Mouse (Mus musculus): ENCODE results near the gene Gm20388. TPM values are rescaled to one million over a fixed set of nuclear protein-coding genes. Genes with fewer than 3 reads are reported as not detected.

Gm20388 gene
- total and polyA plus RNA-seq, 3 experiments = 0.02 to 0.05 TPM; not detected in 1

DNA sequence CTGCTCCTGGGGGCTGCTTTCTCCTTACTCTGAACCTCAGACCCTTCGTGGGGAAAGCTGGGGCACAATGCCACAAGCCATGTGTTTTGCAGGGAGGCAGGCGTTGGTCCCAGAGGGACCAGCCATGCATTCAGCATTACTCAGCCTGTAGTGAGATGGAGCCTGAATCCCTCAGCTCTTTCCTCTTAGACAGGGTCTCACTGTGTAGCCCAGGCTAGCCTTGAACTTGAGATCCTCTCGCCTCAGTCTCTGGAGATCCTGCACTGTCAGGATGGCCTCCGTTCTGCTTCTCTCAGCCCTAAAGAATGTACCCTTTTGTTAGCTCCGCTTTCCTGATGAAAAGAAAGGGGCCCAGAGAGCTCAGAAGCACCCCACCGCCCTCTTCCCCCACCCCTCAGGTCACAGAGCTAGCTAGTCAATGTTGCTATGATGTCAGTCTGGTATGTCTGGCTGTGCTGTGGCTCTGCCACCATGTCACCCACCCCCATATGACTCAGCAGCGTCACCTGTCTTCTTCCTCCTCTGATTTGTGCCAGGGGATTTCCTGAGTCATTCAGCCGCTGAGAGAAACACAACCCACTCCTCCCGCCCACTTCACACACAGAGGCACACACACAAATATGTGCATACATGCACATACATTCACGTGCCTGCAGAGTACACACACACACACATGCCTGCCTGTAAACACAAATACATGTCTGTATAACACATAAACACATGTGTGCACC lies 314.9 kb downstream of the Gm20388 start:
- Histone ChIP-seq H3K4me3 (ENCODE audit: low read depth, low read length) (no peak overlapping the region), H3K36me3 (replicated peaks) (no peaks in the 10 kb centered on the region), H3K4me1 (ENCODE audit: insufficient read depth, low read depth, low read length) (no peaks in the 10 kb centered on the region), H3K9me3 (replicated peaks) (peaks cover 31% of the 10 kb centered on the region), H3K27me3 (ENCODE audit: insufficient read depth, low read length) (peaks cover 3% of the 10 kb centered on the region; the same call in 1 of the 2 replicates)
- ATAC-seq (ENCODE audit: extremely low read depth, insufficient number of reproducible peaks, low FRiP score, poor library complexity, severe bottlenecking) = no peak
- TF ChIP-seq POLR2AphosphoS5 (IDR thresholded peaks at IDR 0.05; ENCODE audit: insufficient replicate concordance, low read depth, low read length) (no peak), CTCF (IDR thresholded peaks at IDR 0.05; ENCODE audit: low read depth, low read length) (no peak), TAL1 (conservative IDR thresholded peaks at IDR 0.05; ENCODE audit: low read depth, low read length) (no peak), GATA2 (IDR thresholded peaks at IDR 0.05; ENCODE audit: borderline replicate concordance, low read depth, low read length) (no peak), GATA1 (IDR thresholded peaks at IDR 0.05; ENCODE audit: borderline replicate concordance, low read length) (no peak)
- DNase-seq (ENCODE audit: low spot score) = no peak

- no peak for ATAC-seq (ENCODE audit: extremely low read depth, insufficient number of reproducible peaks, low FRiP score, poor library complexity, severe bottlenecking)
- Histone ChIP-seq H3K36me3 (replicated peaks) (no peaks in the 10 kb centered on the region), H3K4me3 (ENCODE audit: low read depth, low read length) (no peak overlapping the region), H3K27me3 (ENCODE audit: insufficient read depth, low read length) (peaks cover 3% of the 10 kb centered on the region; the same call in 1 of the 2 replicates), H3K4me1 (ENCODE audit: insufficient read depth, low read depth, low read length) (no peaks in the 10 kb centered on the region), H3K9me3 (replicated peaks) (peaks cover 39% of the 10 kb centered on the region)
- no peak for DNase-seq (ENCODE audit: low spot score)
- TF ChIP-seq GATA2 (IDR thresholded peaks at IDR 0.05; ENCODE audit: borderline replicate concordance, low read depth, low read length) (no peak), POLR2AphosphoS5 (IDR thresholded peaks at IDR 0.05; ENCODE audit: insufficient replicate concordance, low read depth, low read length) (no peak), TAL1 (conservative IDR thresholded peaks at IDR 0.05; ENCODE audit: low read depth, low read length) (no peak), CTCF (IDR thresholded peaks at IDR 0.05; ENCODE audit: low read depth, low read length) (no peak), GATA1 (IDR thresholded peaks at IDR 0.05; ENCODE audit: borderline replicate concordance, low read length) (no peak)
Measured at GRCm38 (mm10) chr8:120226700-120227577, 316.3 kb downstream of the Gm20388 start.

GRCm38 (mm10) chr8:120227578-120227876 lies 316.9 kb downstream of the Gm20388 start:
- Histone ChIP-seq H3K4me3 (ENCODE audit: low read depth, low read length) (no peak overlapping the region), H3K9me3 (replicated peaks) (peaks cover 39% of the 10 kb centered on the region), H3K4me1 (ENCODE audit: insufficient read depth, low read depth, low read length) (no peaks in the 10 kb centered on the region), H3K36me3 (replicated peaks) (no peaks in the 10 kb centered on the region), H3K27me3 (ENCODE audit: insufficient read depth, low read length) (peaks cover 2% of the 10 kb centered on the region; the same call in 1 of the 2 replicates)
- ATAC-seq (ENCODE audit: extremely low read depth, insufficient number of reproducible peaks, low FRiP score, poor library complexity, severe bottlenecking) (no peak), DNase-seq (ENCODE audit: low spot score) (no peak)
- TF ChIP-seq CTCF (IDR thresholded peaks at IDR 0.05; ENCODE audit: low read depth, low read length) (no peak), GATA2 (IDR thresholded peaks at IDR 0.05; ENCODE audit: borderline replicate concordance, low read depth, low read length) (no peak), TAL1 (conservative IDR thresholded peaks at IDR 0.05; ENCODE audit: low read depth, low read length) (no peak), GATA1 (IDR thresholded peaks at IDR 0.05; ENCODE audit: borderline replicate concordance, low read length) (no peak), POLR2AphosphoS5 (IDR thresholded peaks at IDR 0.05; ENCODE audit: insufficient replicate concordance, low read depth, low read length) (no peak)

DNA sequence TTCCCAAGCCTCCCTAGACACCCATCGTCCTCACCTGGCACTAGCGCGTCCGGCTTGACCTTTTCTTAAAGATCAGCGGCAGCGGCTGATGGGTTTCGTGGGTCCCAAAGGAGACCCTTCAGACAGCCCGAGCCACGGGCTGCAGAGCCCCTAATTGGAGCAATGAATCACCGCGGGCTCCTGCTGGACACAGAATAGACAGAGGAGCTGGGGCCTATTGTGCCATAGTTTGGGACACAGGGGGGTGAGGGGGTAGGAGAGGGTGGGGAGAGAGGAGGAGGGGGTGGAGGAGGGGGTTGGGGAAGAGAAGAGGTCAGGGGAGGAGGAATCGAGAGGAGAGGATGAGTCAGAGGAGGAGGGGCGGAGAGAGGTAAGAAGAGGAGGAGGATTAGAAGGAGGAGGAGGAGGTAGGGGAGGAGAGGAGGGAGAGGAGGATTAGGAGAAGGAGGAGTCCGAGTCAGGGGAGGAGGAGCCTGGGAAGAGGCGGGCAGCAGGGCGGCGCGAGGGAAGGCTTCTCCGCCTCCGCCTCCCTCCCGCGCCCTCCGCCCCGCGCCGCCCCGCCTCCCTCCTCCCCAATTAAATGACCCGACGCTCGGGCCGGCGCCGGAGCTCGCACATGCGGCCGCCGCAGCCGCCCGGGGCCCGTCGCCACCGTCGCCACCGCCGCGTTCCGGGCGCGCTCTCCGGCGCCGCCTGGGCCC lies 317.4 kb downstream of the Gm20388 start, which contains the start of gene Gse1:
Gene Gse1 (plus strand): TSS at position 566 of the 701 bp plus-strand sequence.
- no peak within 1 kb of the TSS; the same call in 1 of the 2 replicates for H3K4me3 ChIP-seq (ENCODE audit: low read depth, low read length)
- no peaks in the 10 kb centered on the region for H3K36me3 ChIP-seq (replicated peaks)
- ATAC-seq (ENCODE audit: extremely low read depth, insufficient number of reproducible peaks, low FRiP score, poor library complexity, severe bottlenecking) (no peak), DNase-seq (ENCODE audit: low spot score) (no peak)
- no peaks in the 10 kb centered on the region for H3K4me1 ChIP-seq (ENCODE audit: insufficient read depth, low read depth, low read length)
- H3K27me3 ChIP-seq (ENCODE audit: insufficient read depth, low read length) = no peaks in the 10 kb centered on the region; the same call in 1 of the 2 replicates
- TF ChIP-seq GATA1 (IDR thresholded peaks at IDR 0.05; ENCODE audit: borderline replicate concordance, low read length) = no peak
- no peak for TF ChIP-seq CTCF (IDR thresholded peaks at IDR 0.05; ENCODE audit: low read depth, low read length)
- TF ChIP-seq TAL1 (conservative IDR thresholded peaks at IDR 0.05; ENCODE audit: low read depth, low read length) = no peak
- no peak for TF ChIP-seq POLR2AphosphoS5 (IDR thresholded peaks at IDR 0.05; ENCODE audit: insufficient replicate concordance, low read depth, low read length)
- no peak for TF ChIP-seq GATA2 (IDR thresholded peaks at IDR 0.05; ENCODE audit: borderline replicate concordance, low read depth, low read length)
- H3K9me3 ChIP-seq (replicated peaks) = peaks cover 39% of the 10 kb centered on the region

DNA sequence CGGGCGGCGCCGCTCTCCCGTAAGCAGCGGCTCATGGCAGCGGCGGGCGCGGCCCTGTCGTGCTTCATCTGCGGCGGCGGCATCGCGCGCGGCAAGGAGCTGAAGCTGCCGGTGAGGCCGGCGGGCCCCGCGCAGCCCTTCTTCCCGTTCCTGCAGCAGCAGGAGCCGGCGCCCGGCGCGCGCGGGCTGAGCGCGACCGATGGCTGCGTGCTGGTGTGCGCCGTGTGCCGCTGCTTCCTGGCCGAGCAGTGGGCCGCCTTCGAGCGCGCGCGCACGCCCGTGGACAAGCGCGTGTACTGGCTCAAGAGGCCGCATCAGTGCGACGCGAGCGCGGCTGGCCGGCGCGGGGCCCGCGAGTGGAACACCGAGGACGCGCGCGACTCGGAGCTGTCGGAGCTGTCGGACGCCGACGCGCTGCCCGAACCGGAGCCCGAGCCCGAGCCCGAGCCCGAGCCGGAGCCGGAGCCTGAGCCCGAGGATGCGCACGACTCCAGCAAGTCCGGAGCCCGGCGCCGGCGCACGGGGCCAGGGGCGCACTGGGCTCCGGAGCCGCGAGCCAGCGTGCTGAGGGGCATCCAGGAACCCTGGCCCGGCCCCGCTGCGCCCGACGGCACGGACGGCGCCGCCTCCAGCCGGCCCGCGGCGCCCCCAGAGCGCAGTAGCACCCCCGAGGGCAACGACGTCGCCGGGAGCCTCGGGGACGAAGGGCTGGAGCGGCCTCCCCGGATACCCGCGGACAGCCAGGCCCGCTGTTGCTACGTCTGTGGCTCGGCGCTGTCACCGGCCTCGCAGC lies 318.3 kb downstream of the Gm20388 start:
- H3K27me3 ChIP-seq (ENCODE audit: insufficient read depth, low read length) = no peaks in the 10 kb centered on the region; the same call in 1 of the 2 replicates
- DNase-seq (ENCODE audit: low spot score) (no peak), ATAC-seq (ENCODE audit: extremely low read depth, insufficient number of reproducible peaks, low FRiP score, poor library complexity, severe bottlenecking) (no peak)
- peaks cover 41% of the 10 kb centered on the region for H3K9me3 ChIP-seq (replicated peaks)
- no peaks in the 10 kb centered on the region for H3K36me3 ChIP-seq (replicated peaks)
- H3K4me1 ChIP-seq (ENCODE audit: insufficient read depth, low read depth, low read length) = no peaks in the 10 kb centered on the region
- H3K4me3 ChIP-seq (ENCODE audit: low read depth, low read length) = no peak overlapping the region; the same call in 1 of the 2 replicates
- TF ChIP-seq GATA1 (IDR thresholded peaks at IDR 0.05; ENCODE audit: borderline replicate concordance, low read length) (no peak), GATA2 (IDR thresholded peaks at IDR 0.05; ENCODE audit: borderline replicate concordance, low read depth, low read length) (no peak)

Measured in G1E (cell line).